Mouse (Mus musculus) kidney, postnatal 10 days (tissue): Measurements from ENCODE around the gene Esp15.
"Not testable (repeated sequence)": the region's sequence is repeated elsewhere in the genome, so short reads cannot be mapped to it uniquely, and the experiment has no call there.

ENCODE experiments used
- DNase-seq: peaks from one replicate; pipeline ENCODE4 v3.0.0; 2021; ENCODE audit warnings: mixed read lengths

Esp15 gene

GRCm38 (mm10) chr17:39640654-39641053 lies at the start of gene Esp15:
TSS of gene Esp15 (plus strand) at chr17:39640954.
- not testable (repeated sequence) for DNase-seq

- DNase-seq = no peak
Observed at GRCm38 (mm10) chr17:39591550-39591949, 49.2 kb upstream of the Esp15 start.
